Mouse (Mus musculus) liver, postnatal 0 days (tissue): ENCODE measurements at regions not wholly inside any gene's neighbourhood (a gene's known extent, or its start where the extent isn't known, plus 50 kb on each side); places are given as distances from the start of the nearest gene placed in this dataset.

Source experiments
- CTCF ChIP-seq: sonication (generic); IDR thresholded peaks from 2 replicates; pipeline ENCODE4 v1.5.1; 2016; ENCODE audit warnings: antibody characterized with exemption, low read depth
- EP300 ChIP-seq: IDR thresholded peaks from 2 replicates; pipeline ENCODE4 v1.6.1; 2016; ENCODE audit warnings: antibody characterized with exemption, low read depth, mild to moderate bottlenecking

DNA sequence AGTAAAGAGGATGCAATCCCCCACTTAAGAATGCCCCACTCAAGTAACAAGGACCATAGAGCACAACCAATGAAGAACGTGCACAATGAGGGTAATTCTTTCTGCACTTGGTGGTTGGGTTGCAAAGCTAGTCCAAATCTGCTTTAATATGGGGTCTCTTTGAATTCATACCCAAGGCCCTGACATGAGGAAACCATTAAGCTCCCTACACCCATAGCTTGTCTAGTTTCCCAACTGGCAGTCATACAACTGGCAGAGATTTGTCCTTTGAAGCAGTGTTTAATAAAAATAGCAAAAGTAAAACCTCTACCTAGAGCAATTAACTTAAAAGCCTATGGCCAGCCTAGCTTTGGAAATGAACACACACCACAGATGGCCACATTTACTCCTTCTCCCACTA, 411.0 kb upstream of the Cdh5 start:
- TF ChIP-seq EP300 (no peak), CTCF (no peak)
